Comparison of ENCODE assay signal across 8 mouse cellular contexts in genomic region chr17:49889629-49890028, GRCm38 (mm10).
A peak's percentile ranks its signal among the peaks of the same experiment; 100 is the strongest.
DNase-seq lines count a peak whose midpoint lies in the region; ATAC-seq lines count a peak whose summit lies in the region.

No protein-coding gene starts in this region.

- peak; percentile 84 for ATAC-seq in kidney, embryonic 15.5 days (replicated peaks; ENCODE audit: low FRiP score)
- ATAC-seq in intestine, embryonic 14.5 days (replicated peaks; ENCODE audit: low FRiP score, low TSS enrichment, low read depth): peak; percentile 65; the same call in 1 of the 2 replicates
- peak; percentile 54; the same call in 1 of the 2 replicates for ATAC-seq in neural tube, embryonic 13.5 days (ENCODE audit: low read depth)

- no peaks in the 10 kb centered on the region for H3K27me3 ChIP-seq in kidney, embryonic 15.5 days
- no peaks in the 10 kb centered on the region for H3K27me3 ChIP-seq in intestine, embryonic 14.5 days (replicated peaks; ENCODE audit: control insufficient read depth, insufficient read depth, low read length)
- no peaks in the 10 kb centered on the region for H3K27me3 ChIP-seq in neural tube, embryonic 13.5 days

- H3K27ac ChIP-seq in kidney, embryonic 15.5 days: no peak overlapping the region
- no peak overlapping the region for H3K27ac ChIP-seq in intestine, embryonic 14.5 days (ENCODE audit: low read depth)
- H3K27ac ChIP-seq in neural tube, embryonic 13.5 days (replicated peaks): no peak overlapping the region

- peaks cover 17% of the 10 kb centered on the region for H3K4me1 ChIP-seq in kidney, embryonic 15.5 days
- no peaks in the 10 kb centered on the region for H3K4me1 ChIP-seq in intestine, embryonic 14.5 days (replicated peaks; ENCODE audit: control insufficient read depth, insufficient read depth, low read length)
- H3K4me1 ChIP-seq in neural tube, embryonic 13.5 days (replicated peaks): peaks cover 18% of the 10 kb centered on the region

- no peaks in the 10 kb centered on the region for H3K9me3 ChIP-seq in kidney, embryonic 15.5 days (replicated peaks)
- H3K9me3 ChIP-seq in intestine, embryonic 14.5 days (ENCODE audit: control insufficient read depth, low read length): no peaks in the 10 kb centered on the region
- H3K9me3 ChIP-seq in neural tube, embryonic 13.5 days: no peaks in the 10 kb centered on the region

- no peak for DNase-seq in kidney, adult 18-20 months
- peak; percentile 77 for DNase-seq in embryo, embryonic 11 days
- no peak for DNase-seq in intestine, embryonic 14.5 days (ENCODE audit: low spot score)
- DNase-seq in left cerebral cortex, adult 8-10 months (ENCODE audit: low spot score in 2 of 2): no peak
- no peak for DNase-seq in urinary bladder, postnatal 14 days (ENCODE audit: low spot score)
- DNase-seq in thymus, postnatal 25 days: no peak

- H3K4me2 ChIP-seq in kidney, embryonic 15.5 days: no peak overlapping the region
- no peak overlapping the region for H3K4me2 ChIP-seq in intestine, embryonic 14.5 days (ENCODE audit: low read length)
- H3K4me2 ChIP-seq in neural tube, embryonic 13.5 days: no peak overlapping the region

- H3K4me3 ChIP-seq in kidney, embryonic 15.5 days (replicated peaks): no peak overlapping the region
- no peak overlapping the region for H3K4me3 ChIP-seq in intestine, embryonic 14.5 days (ENCODE audit: low read depth, low read length)
- H3K4me3 ChIP-seq in neural tube, embryonic 13.5 days: no peak overlapping the region

- WGBS in kidney, embryonic 15.5 days: 26% methylated on average over 7 of the region's 7 CpGs
- 35% methylated on average over 7 of the region's 7 CpGs for WGBS in intestine, embryonic 14.5 days
- 23% methylated on average over 7 of the region's 7 CpGs for WGBS in neural tube, embryonic 13.5 days

- no peaks in the 10 kb centered on the region for H3K36me3 ChIP-seq in kidney, embryonic 15.5 days
- H3K36me3 ChIP-seq in intestine, embryonic 14.5 days (ENCODE audit: control insufficient read depth, insufficient read depth, low read length): no peaks in the 10 kb centered on the region
- H3K36me3 ChIP-seq in neural tube, embryonic 13.5 days: no peaks in the 10 kb centered on the region

- no peak overlapping the region for H3K9ac ChIP-seq in kidney, embryonic 15.5 days
- H3K9ac ChIP-seq in intestine, embryonic 14.5 days (ENCODE audit: low read length): no peak overlapping the region
- no peak overlapping the region for H3K9ac ChIP-seq in neural tube, embryonic 13.5 days
